Comparison of ENCODE assay signal across 14 mouse cellular contexts in the genomic region with DNA sequence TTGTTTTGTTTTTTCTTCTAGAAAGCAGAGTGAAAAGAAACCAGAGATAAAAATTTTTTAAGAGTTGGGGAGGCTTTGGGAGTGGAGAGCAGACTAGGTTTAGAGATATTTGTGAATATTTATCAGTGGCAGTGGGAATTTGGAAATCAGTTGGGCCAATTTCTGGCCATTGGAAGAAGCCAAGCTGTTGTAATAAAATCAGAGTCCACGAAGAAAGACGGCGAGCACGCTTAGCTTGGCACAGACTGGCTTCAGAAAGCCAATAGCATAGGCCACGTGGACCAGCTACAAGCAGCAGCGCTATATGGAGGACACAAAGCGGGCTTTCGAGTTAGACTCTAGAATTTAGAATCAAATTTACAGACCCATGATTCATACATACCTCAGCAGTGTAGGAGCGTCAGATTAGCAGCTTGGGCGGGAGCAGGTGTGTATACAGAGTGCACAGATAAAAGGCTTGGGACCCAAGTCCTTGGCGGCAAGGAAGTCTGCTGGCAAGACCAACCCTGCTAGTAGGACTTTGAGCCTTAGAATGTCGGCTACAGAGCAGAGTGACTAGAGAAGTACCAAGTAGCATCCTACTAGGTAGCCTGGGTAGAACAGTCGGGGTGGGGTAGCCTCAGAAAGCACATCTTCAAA.
"Had no signal": no experiment of that assay in that cellular context is flagged by ENCODE, and none has a peak within 500 bp of the region (broad histone marks: within the 10 kb centered on the region; RNA-seq: fewer than 3 reads in every experiment).

No protein-coding gene starts in this region.

- H3K27ac ChIP-seq: kidney, embryonic 15.5 days; liver, embryonic 15.5 days; macrophage; midbrain, embryonic 12.5 days; neural tube, embryonic 13.5 days had no signal

- H3K27me3 ChIP-seq: kidney, embryonic 15.5 days; liver, embryonic 15.5 days; midbrain, embryonic 12.5 days; neural tube, embryonic 13.5 days had no signal

- H3K4me3 ChIP-seq: kidney, embryonic 15.5 days; liver, embryonic 15.5 days; megakaryocyte, embryonic 14.5 days; midbrain, embryonic 12.5 days; neural tube, embryonic 13.5 days had no signal

- H3K4me2 ChIP-seq: kidney, embryonic 15.5 days; liver, embryonic 15.5 days; midbrain, embryonic 12.5 days; neural tube, embryonic 13.5 days had no signal

- ATAC-seq: lung, postnatal 0 days; midbrain, embryonic 16.5 days had no signal

- H3K36me3 ChIP-seq: kidney, embryonic 15.5 days; liver, embryonic 15.5 days; midbrain, embryonic 12.5 days; neural tube, embryonic 13.5 days had no signal

- H3K4me1 ChIP-seq: kidney, embryonic 15.5 days; liver, embryonic 15.5 days; midbrain, embryonic 12.5 days; neural tube, embryonic 13.5 days had no signal

- H3K9ac ChIP-seq: kidney, embryonic 15.5 days; liver, embryonic 15.5 days; midbrain, embryonic 12.5 days; neural tube, embryonic 13.5 days had no signal

- DNase-seq: kidney, adult 18-20 months; kidney, postnatal 14 days; left cerebral cortex, postnatal 4 days; lung, adult 2 months; right cerebral cortex, postnatal 14 days; thymus, postnatal 4 days had no signal

- H3K9me3 ChIP-seq: kidney, embryonic 15.5 days; liver, embryonic 15.5 days; megakaryocyte, embryonic 14.5 days; midbrain, embryonic 12.5 days; neural tube, embryonic 13.5 days had no signal
